Mouse (Mus musculus) limb, embryonic 14.5 days (tissue): ENCODE results near the gene Rundc1. TPM values are rescaled to one million over a fixed set of nuclear protein-coding genes. Genes with fewer than 3 reads are reported as not detected.
A peak's percentile ranks its signal among the peaks of the same experiment; 100 is the strongest.

Source experiments
- ATAC-seq: fragments of 200-750 bp; cut with Nextera tagmentation; 2 replicates; pipeline ENCODE4 v1.8.0; 2017; ENCODE audit warnings: low read depth, moderate number of reproducible peaks, moderate TSS enrichment; ENCODE audit not compliant: low FRiP score
- DNase-seq: peaks from one replicate; pipeline ENCODE4 v3.0.0-alpha.2; 2015; ENCODE audit warnings: low spot score
- H3K27ac ChIP-seq: fragments of 300-500 bp; sonication (generic); replicated peaks from 2 replicates; pipeline ENCODE4 v1.5.1; 2014; ENCODE audit warnings: low read depth, mild to moderate bottlenecking, low read length, moderate library complexity, mixed read lengths
- H3K27me3 ChIP-seq: fragments of 300-500 bp; sonication (generic); 2 replicates; pipeline ENCODE4 v1.6.1; 2014; ENCODE audit warnings: low read length, mixed read lengths; ENCODE audit not compliant: control insufficient read depth, insufficient read depth
- H3K36me3 ChIP-seq: fragments of 300-500 bp; sonication (generic); 2 replicates; pipeline ENCODE4 v1.6.1; 2014; ENCODE audit warnings: mild to moderate bottlenecking, low read length, moderate library complexity, mixed read lengths; ENCODE audit not compliant: control insufficient read depth, insufficient read depth
- H3K4me1 ChIP-seq: fragments of 300-500 bp; sonication (generic); 2 replicates; pipeline ENCODE4 v1.6.1; 2014; ENCODE audit warnings: antibody characterized with exemption, low read length, mixed read lengths; ENCODE audit not compliant: control insufficient read depth, insufficient read depth
- H3K4me2 ChIP-seq: fragments of 300-500 bp; sonication (generic); replicated peaks from 2 replicates; pipeline ENCODE4 v1.6.1; 2014; ENCODE audit warnings: low read depth, mild to moderate bottlenecking, low read length, moderate library complexity; ENCODE audit not compliant: severe bottlenecking
- H3K4me3 ChIP-seq: fragments of 300-500 bp; sonication (generic); replicated peaks from 2 replicates; pipeline ENCODE4 v1.5.1; 2014; ENCODE audit warnings: low read length
- H3K9ac ChIP-seq: fragments of 300-500 bp; sonication (generic); 2 replicates; pipeline ENCODE4 v1.6.1; 2014; ENCODE audit warnings: mild to moderate bottlenecking, low read depth, low read length, moderate library complexity; ENCODE audit not compliant: severe bottlenecking
- H3K9me3 ChIP-seq: fragments of 300-500 bp; sonication (generic); 2 replicates; pipeline ENCODE4 v1.6.1; 2016; ENCODE audit warnings: low read length; ENCODE audit not compliant: control insufficient read depth
- POLR2A ChIP-seq: fragments of 200-500 bp; IDR thresholded peaks from 2 replicates; pipeline ENCODE4 v1.8.0; 2012; ENCODE audit warnings: inconsistent platforms, mild to moderate bottlenecking, moderate library complexity, borderline replicate concordance; ENCODE audit not compliant: insufficient read depth, insufficient read length; ENCODE audit errors: extremely low read depth
- WGBS: fragments of 180-500 bp; shearing (Covaris S2); extraction: QIAGEN DNeasy Blood & Tissue Kit; methylation state at CpG from one replicate; pipeline ENCODE4 v1.1.7; 2014; 5-methylcytosine and 5-hydroxymethylcytosine counted together
- polyA plus RNA-seq, 2 experiments: library from polyadenylated mRNA; depleted of rRNA in 1 of 2; stranded (reverse) in 1 of 2; unstranded in 1 of 2; fragments of >200 nt; fragmentation: Nextera tagmentation in 1 of 2; extraction: Ambion mirVana in 1 of 2; gene quantifications; 2 replicates each; pipeline versions ENCODE4 v1.2.1 to v1.2.3; 2012 to 2014

Rundc1 gene
- polyA plus RNA-seq, 2 experiments = 17.8 to 19.3 TPM

- ATAC-seq (no peak), DNase-seq (no peak)
- Histone ChIP-seq H3K4me1 (peaks cover 6% of the 10 kb centered on the region), H3K27me3 (no peaks in the 10 kb centered on the region), H3K4me2 (no peak overlapping the region), H3K9me3 (no peaks in the 10 kb centered on the region), H3K9ac (no peak overlapping the region), H3K27ac (no peak overlapping the region), H3K36me3 (peaks cover 31% of the 10 kb centered on the region), H3K4me3 (no peak overlapping the region)
- TF ChIP-seq POLR2A = no peak
- WGBS = 86% methylated on average over 2 of the region's 2 CpGs
Measured at GRCm38 (mm10) chr11:101415306-101415705, 9.6 kb upstream of the Rundc1 start.

DNA sequence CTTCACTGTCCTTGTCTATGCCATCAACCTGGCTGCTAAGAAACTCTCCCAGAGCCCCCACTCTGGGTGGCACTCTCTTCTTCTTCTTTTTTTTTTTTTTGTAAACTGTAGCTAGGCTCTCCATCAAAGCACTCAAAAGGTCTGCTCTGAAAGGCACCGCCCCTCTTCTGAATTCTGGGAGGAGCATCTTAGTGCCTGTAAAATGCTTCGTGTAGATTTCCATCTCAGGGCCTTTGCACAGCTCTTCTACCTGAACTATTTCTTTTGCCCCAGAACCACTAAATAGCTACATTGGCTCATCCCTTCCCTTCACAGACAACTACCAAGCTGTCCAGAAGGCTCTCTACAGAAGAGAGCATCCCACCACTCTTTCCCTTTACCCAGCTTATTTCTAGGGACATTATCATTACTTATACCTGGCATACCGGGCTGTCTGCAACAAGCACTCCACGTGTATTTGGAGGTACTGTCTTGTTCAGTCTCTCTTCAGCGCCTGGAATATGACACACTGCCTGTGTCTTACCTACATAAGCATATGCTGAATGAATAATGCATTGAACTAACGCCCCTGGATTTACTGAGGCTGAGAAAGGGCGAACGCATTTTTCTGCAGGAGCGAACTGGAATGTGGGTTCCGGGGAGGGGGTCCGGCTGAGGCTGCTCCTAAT, 8.3 kb upstream of the Rundc1 start:
- ATAC-seq (no peak), DNase-seq (no peak)
- H3K4me3 ChIP-seq = peak overlapping the region; percentile 66
- peaks cover 18% of the 10 kb centered on the region for H3K36me3 ChIP-seq
- peak overlapping the region; percentile 59 for H3K27ac ChIP-seq
- H3K4me2 ChIP-seq = peak overlapping the region; percentile 64
- no peaks in the 10 kb centered on the region for H3K27me3 ChIP-seq
- TF ChIP-seq POLR2A = no peak
- WGBS = 4% methylated on average over 11 of the region's 11 CpGs
- H3K9ac ChIP-seq = peak overlapping the region; percentile 80
- no peaks in the 10 kb centered on the region for H3K9me3 ChIP-seq
- peaks cover 6% of the 10 kb centered on the region for H3K4me1 ChIP-seq

DNA sequence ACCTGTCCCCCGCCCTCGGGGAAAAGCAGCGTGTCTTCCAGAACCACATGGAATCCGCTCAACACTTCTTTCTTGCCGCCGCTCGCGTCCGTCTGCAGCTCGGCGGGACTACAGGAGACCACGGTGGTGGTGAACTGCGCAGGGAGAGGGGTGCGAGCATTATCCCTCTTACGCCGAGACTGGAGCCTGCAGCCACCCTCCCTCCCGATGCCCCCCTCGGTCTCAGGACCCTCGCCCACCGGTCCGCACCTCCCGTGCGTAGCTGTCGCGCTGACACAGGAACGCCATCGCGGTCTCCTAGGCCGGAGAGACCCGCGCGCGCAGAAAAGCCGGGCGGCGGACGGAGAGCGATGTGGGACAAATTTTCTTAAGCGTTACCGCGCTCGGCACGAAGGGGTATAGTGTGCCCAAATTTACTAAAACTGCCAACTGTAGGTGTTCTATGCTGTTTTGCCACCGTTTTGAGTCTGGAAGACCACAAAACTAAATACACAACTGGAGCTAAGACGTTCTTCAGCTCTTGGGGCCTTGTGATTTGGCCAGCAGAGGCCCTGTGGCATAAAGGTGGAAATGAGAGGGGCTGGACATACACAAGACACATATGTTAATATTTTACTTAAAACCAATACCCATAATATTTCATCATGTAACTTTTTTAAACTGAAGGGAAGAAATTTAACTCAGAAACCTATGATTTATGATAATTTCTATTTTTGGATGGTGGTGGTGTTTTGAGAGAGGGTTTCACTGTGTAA, 7.6 kb upstream of the Rundc1 start, which contains the start of gene Aarsd1:
TSS of gene Aarsd1 (minus strand) at position 515 of the 755 bp plus-strand sequence.
- ATAC-seq = peak; percentile 91
- Histone ChIP-seq H3K27ac (peak within 1 kb of the TSS; percentile 59), H3K9me3 (no peaks in the 10 kb centered on the region)

DNA sequence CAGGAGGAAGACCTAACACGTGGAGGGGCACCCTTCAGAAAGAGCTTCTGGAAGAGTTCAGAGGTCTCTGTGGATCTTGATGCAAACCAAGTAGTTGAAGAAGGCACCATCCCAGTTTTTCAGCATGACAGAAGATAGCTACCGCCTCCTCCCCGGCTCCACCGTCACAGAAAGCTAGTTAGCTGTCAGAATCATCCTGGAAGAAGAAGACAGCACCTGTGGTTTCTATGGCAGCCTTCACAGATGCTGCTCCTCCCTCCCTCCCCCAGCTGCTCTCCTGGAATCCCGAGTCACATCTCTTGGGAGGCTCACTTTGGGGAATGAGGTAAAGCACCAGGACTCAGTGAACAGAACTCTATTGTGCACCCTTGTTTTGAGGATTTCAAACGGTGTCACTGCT, 5.9 kb upstream of the Rundc1 start:
- H3K4me2 ChIP-seq = no peak overlapping the region
- H3K27me3 ChIP-seq = no peaks in the 10 kb centered on the region
- H3K9ac ChIP-seq = no peak overlapping the region

More for the DNA sequence above, 7.6 kb upstream of the Rundc1 start, which contains the start of gene Aarsd1:
- no peaks in the 10 kb centered on the region for H3K27me3 ChIP-seq
- H3K9ac ChIP-seq = peak within 1 kb of the TSS; percentile 80
- H3K36me3 ChIP-seq = peaks cover 13% of the 10 kb centered on the region
- TF ChIP-seq POLR2A = peak; percentile 75; the same call in 1 of the 2 replicates
- peaks cover 6% of the 10 kb centered on the region for H3K4me1 ChIP-seq
- H3K4me2 ChIP-seq = peak within 1 kb of the TSS; percentile 64
- DNase-seq = peak; percentile 79
- H3K4me3 ChIP-seq = peak within 1 kb of the TSS; percentile 66
- under 1% methylated on average over 45 of the region's 45 CpGs for WGBS

DNA sequence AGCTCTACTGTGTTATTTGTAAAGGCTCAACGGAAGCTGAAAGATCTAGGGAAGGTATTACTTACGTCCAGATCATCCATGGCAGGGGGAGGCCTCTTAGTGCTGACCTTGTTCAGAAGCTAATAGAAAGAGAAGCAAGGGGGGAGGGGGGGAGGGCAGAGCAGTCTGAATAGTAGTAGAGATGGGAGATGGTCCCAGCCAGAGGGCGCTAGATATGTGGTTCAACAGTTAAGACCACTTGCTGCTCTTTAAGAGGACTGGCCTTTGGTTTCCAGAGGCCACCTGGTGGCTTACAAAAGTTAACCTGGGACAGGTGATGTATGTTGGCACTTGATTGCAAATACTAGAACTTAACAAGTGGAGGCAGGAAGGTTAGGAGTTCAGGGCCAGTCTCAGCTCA, 5.3 kb upstream of the Rundc1 start:
- Histone ChIP-seq H3K27ac (no peak overlapping the region), H3K4me3 (no peak overlapping the region), H3K9me3 (no peaks in the 10 kb centered on the region), H3K27me3 (no peaks in the 10 kb centered on the region), H3K4me2 (no peak overlapping the region), H3K36me3 (no peaks in the 10 kb centered on the region), H3K4me1 (peaks cover 15% of the 10 kb centered on the region), H3K9ac (no peak overlapping the region)
- TF ChIP-seq POLR2A = no peak
- no peak for ATAC-seq
- no peak for DNase-seq
- 33% methylated on average over 3 of the region's 3 CpGs for WGBS

More for the DNA sequence above, 5.9 kb upstream of the Rundc1 start:
- Histone ChIP-seq H3K27ac (no peak overlapping the region), H3K4me1 (peaks cover 10% of the 10 kb centered on the region), H3K36me3 (peaks cover under 1% of the 10 kb centered on the region; the same call in 1 of the 2 replicates), H3K4me3 (no peak overlapping the region), H3K9me3 (no peaks in the 10 kb centered on the region)
- WGBS = 59% methylated on average over 6 of the region's 6 CpGs
- ATAC-seq (no peak), DNase-seq (no peak)
- no peak for TF ChIP-seq POLR2A
